Mouse (Mus musculus): ENCODE measurements around the gene Depdc1b. TPM values are rescaled to one million over a fixed set of nuclear protein-coding genes. Genes with fewer than 3 reads are reported as not detected.

Depdc1b gene
- polyA plus RNA-seq, 1 experiment from 2014 or later, result 12.8 TPM

DNA sequence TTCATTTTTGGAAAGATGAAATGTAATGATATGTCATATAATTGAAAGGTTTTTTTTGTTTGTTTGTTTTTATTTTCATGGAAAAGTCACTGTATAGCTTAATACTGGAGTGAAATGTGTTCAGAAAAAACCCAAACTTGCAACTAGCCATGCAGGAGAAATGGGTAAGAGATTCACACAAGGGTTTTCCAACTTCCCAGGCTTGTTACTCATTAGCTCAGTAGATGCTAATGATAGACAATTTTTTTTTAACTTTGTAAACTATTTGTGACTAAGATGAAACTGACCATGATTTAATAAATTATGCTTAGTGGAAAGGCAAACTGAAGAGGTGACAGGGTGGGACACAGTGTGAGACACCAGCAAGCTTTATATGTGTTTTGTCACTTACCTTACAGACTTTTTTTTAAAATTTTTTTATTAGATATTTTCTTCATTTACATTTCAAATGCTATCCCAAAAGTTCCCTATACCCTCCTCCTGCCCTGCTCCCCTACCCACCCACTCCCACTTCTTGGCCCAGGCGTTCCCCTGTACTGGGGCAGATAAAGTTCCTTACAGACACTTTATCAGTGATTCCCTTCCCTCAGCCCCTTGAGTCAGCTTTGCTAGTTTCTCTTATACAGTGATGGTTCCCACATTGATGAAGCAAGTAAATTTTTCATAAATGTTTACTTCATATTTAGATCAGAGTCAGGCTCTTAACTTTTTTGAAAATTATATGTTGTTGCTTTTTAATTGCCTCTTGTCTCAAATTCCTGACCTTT is 102.8 kb downstream of the Depdc1b start:
- no peaks in the 10 kb centered on the region for H3K4me1 ChIP-seq
- H3K27me3 ChIP-seq, result no peaks in the 10 kb centered on the region
- ATAC-seq (ENCODE audit: insufficient number of reproducible peaks, insufficient read depth, low FRiP score, low TSS enrichment), result no peak
- H3K4me3 ChIP-seq, result no peak overlapping the region
- H3K27ac ChIP-seq, result no peak overlapping the region
- H3K4me2 ChIP-seq (replicated peaks), result no peak overlapping the region
- WGBS, result 95% methylated on average over 1 of the region's 1 CpGs
- no peaks in the 10 kb centered on the region for H3K9me3 ChIP-seq
- no peak overlapping the region for H3K9ac ChIP-seq
- no peaks in the 10 kb centered on the region for H3K36me3 ChIP-seq

GRCm38 (mm10) chr13:108426322-108426721 is 110.2 kb downstream of the Depdc1b start:
- Histone ChIP-seq H3K36me3 (no peaks in the 10 kb centered on the region), H3K27me3 (no peaks in the 10 kb centered on the region), H3K4me2 (replicated peaks) (no peak overlapping the region), H3K9ac (no peak overlapping the region), H3K9me3 (no peaks in the 10 kb centered on the region), H3K27ac (no peak overlapping the region), H3K4me1 (no peaks in the 10 kb centered on the region), H3K4me3 (no peak overlapping the region)
- 55% methylated on average over 5 of the region's 5 CpGs for WGBS
- no peak for ATAC-seq (ENCODE audit: insufficient number of reproducible peaks, insufficient read depth, low FRiP score, low TSS enrichment)

- Histone ChIP-seq H3K9me3 (no peaks in the 10 kb centered on the region), H3K27me3 (no peaks in the 10 kb centered on the region), H3K4me1 (no peaks in the 10 kb centered on the region), H3K36me3 (no peaks in the 10 kb centered on the region), H3K4me2 (replicated peaks) (no peak overlapping the region), H3K4me3 (no peak overlapping the region), H3K27ac (no peak overlapping the region), H3K9ac (no peak overlapping the region)
- no peak for ATAC-seq (ENCODE audit: insufficient number of reproducible peaks, insufficient read depth, low FRiP score, low TSS enrichment)
- WGBS, result 75% methylated on average over 6 of the region's 6 CpGs
Observed at GRCm38 (mm10) chr13:108428809-108429208, 112.7 kb downstream of the Depdc1b start.

DNA sequence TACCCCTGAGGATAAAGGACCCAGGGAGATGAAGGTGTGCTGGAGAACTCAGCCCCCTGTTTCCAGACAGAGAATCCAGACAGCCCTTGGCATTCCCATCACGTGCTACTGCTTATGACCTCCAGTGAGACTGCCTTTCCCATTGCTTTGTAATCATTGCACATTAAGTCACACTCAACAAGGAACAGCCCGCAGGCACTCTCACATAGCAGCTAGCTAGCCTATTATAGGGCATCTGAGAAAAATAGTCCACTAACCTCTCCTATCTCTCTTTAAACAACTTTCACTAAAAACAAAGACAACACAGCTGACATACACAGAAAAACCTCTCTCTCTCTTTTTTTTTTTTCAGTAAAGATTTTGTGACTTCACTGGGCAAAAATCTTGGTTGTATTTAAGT is 113.5 kb downstream of the Depdc1b start:
- H3K27me3 ChIP-seq, result no peaks in the 10 kb centered on the region
- H3K4me3 ChIP-seq, result no peak overlapping the region
- no peak overlapping the region for H3K4me2 ChIP-seq (replicated peaks)
- no peak overlapping the region for H3K9ac ChIP-seq
- ATAC-seq (ENCODE audit: insufficient number of reproducible peaks, insufficient read depth, low FRiP score, low TSS enrichment), result no peak
- no peak overlapping the region for H3K27ac ChIP-seq
- H3K9me3 ChIP-seq, result no peaks in the 10 kb centered on the region
- WGBS, result 77% methylated on average over 2 of the region's 2 CpGs
- no peaks in the 10 kb centered on the region for H3K4me1 ChIP-seq
- no peaks in the 10 kb centered on the region for H3K36me3 ChIP-seq

DNA sequence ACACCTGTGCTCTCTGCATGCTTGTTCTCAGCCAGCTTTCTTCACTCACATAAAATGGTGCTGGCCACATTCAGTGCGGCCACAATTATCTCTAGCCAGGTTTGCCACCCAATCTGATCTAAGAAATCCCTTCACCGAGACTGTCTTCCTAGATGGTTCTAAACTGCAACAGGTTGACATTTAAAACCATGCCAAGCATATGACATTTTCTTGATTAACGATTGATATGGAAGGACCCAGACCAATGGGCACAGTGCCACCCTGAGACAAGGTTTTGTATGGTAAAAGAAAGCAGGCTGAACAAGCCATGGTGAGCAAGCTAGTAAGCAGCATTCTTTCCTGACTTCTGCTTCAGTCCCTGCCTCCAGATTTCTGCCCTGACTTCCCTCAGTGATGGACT is 115.6 kb downstream of the Depdc1b start:
- ATAC-seq (ENCODE audit: insufficient number of reproducible peaks, insufficient read depth, low FRiP score, low TSS enrichment), result no peak
- no peak overlapping the region for H3K27ac ChIP-seq
- H3K4me3 ChIP-seq, result no peak overlapping the region
- no peaks in the 10 kb centered on the region for H3K27me3 ChIP-seq
- H3K4me1 ChIP-seq, result no peaks in the 10 kb centered on the region
- H3K9me3 ChIP-seq, result no peaks in the 10 kb centered on the region
- no peak overlapping the region for H3K4me2 ChIP-seq (replicated peaks)
- H3K9ac ChIP-seq, result no peak overlapping the region
- no peaks in the 10 kb centered on the region for H3K36me3 ChIP-seq
- 92% methylated on average over 3 of the region's 3 CpGs for WGBS

GRCm38 (mm10) chr13:108435687-108436086 is 119.6 kb downstream of the Depdc1b start:
- Histone ChIP-seq H3K4me3 (no peak overlapping the region), H3K4me2 (replicated peaks) (no peak overlapping the region), H3K27me3 (no peaks in the 10 kb centered on the region), H3K4me1 (no peaks in the 10 kb centered on the region), H3K9ac (no peak overlapping the region), H3K27ac (no peak overlapping the region), H3K36me3 (no peaks in the 10 kb centered on the region), H3K9me3 (no peaks in the 10 kb centered on the region)
- ATAC-seq (ENCODE audit: insufficient number of reproducible peaks, insufficient read depth, low FRiP score, low TSS enrichment), result no peak

DNA sequence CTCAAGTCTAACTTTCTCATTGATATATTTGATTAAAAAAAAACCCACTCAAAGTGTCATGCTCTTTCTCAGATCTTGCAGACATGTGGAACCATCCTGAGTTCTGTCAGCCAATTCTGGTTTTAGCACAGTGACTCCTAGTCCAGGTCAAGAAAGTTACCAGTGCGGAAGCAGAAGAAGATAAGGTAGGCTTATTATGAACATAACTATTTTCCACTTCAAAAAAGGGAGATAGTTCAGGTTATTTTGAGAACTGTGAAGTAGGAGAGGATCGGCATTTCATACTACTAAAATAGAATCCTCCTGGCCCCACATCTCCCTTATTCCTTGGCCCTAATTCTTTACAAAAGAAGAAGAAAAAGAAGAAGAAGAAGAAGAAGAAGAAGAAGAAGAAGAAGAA is 121.3 kb downstream of the Depdc1b start:
- no peaks in the 10 kb centered on the region for H3K36me3 ChIP-seq
- no peak for ATAC-seq (ENCODE audit: insufficient number of reproducible peaks, insufficient read depth, low FRiP score, low TSS enrichment)
- H3K27me3 ChIP-seq, result no peaks in the 10 kb centered on the region
- 94% methylated on average over 2 of the region's 2 CpGs for WGBS
- H3K9me3 ChIP-seq, result no peaks in the 10 kb centered on the region
- no peak overlapping the region for H3K4me3 ChIP-seq
- H3K9ac ChIP-seq, result no peak overlapping the region
- no peak overlapping the region for H3K4me2 ChIP-seq (replicated peaks)
- H3K27ac ChIP-seq, result no peak overlapping the region
- no peaks in the 10 kb centered on the region for H3K4me1 ChIP-seq

GRCm38 (mm10) chr13:108439012-108439411 is 122.9 kb downstream of the Depdc1b start:
- Histone ChIP-seq H3K9ac (no peak overlapping the region), H3K4me3 (no peak overlapping the region), H3K27me3 (no peaks in the 10 kb centered on the region), H3K4me2 (replicated peaks) (no peak overlapping the region), H3K9me3 (no peaks in the 10 kb centered on the region), H3K27ac (no peak overlapping the region), H3K4me1 (no peaks in the 10 kb centered on the region), H3K36me3 (no peaks in the 10 kb centered on the region)
- ATAC-seq (ENCODE audit: insufficient number of reproducible peaks, insufficient read depth, low FRiP score, low TSS enrichment), result no peak
- 92% methylated on average over 1 of the region's 1 CpGs for WGBS

GRCm38 (mm10) chr13:108448348-108448931 is 132.3 kb downstream of the Depdc1b start:
- H3K4me3 ChIP-seq, result no peak overlapping the region
- H3K4me1 ChIP-seq, result peaks cover 6% of the 10 kb centered on the region; the same call in 1 of the 2 replicates
- H3K36me3 ChIP-seq, result no peaks in the 10 kb centered on the region
- WGBS, result 73% methylated on average over 11 of the region's 11 CpGs
- ATAC-seq (ENCODE audit: insufficient number of reproducible peaks, insufficient read depth, low FRiP score, low TSS enrichment), result no peak
- H3K9ac ChIP-seq, result no peak overlapping the region
- no peak overlapping the region for H3K4me2 ChIP-seq (replicated peaks)
- H3K9me3 ChIP-seq, result no peaks in the 10 kb centered on the region
- H3K27ac ChIP-seq, result no peak overlapping the region
- H3K27me3 ChIP-seq, result no peaks in the 10 kb centered on the region

DNA sequence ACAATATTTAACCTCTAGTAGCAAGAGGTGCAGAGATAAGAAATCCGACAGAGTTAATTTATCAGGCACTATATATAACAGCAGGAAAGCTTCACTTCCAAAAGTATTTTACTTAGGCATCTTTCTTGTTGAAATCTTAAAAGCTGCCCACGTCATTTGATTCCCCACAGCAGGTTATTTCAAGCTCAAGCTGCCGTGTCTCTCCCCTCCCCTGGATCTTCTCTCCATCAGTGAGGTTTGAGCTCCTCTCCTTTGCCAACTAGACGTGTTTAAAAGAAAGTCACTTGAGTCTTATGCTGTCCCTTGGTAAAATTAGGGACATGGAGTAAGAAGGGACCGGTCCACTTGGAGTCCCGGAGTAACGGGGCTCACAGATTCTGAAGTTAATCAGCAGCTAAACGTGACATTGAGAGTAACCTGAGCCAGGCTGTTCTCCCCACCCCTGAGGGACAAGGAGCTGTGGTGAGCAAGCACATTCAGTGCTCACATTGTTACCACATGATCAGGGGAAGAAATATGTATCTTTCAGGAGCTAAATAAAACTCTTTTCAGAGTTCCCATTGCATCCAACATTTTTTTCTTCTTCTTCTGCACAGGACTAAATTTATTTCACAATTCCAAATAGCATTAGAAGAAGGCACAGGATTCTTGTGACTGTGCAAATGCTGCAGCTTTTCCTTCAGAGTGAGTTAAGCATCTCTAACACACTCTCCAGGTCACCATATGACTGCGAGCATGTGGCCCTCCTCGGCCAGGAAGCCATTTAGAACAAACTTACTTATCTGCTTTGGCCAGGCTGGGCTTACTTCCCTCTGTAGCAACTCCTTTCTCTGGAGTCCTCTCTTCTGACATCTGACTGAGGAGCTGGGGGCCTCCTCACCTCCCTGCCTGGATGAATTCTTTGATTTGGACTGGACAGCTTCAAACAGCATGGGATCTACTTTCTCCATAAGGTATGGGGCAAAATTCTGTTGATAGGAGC is 133.3 kb downstream of the Depdc1b start, which contains the start of gene Pde4d:
Gene Pde4d (plus strand): TSS at position 833 of the 982 bp plus-strand sequence.
- Histone ChIP-seq H3K4me3 (no peak within 1 kb of the TSS), H3K4me1 (peaks cover 6% of the 10 kb centered on the region; the same call in 1 of the 2 replicates), H3K9ac (no peak within 1 kb of the TSS), H3K4me2 (replicated peaks) (no peak within 1 kb of the TSS), H3K9me3 (no peaks in the 10 kb centered on the region), H3K36me3 (no peaks in the 10 kb centered on the region), H3K27me3 (no peaks in the 10 kb centered on the region), H3K27ac (no peak within 1 kb of the TSS)
- ATAC-seq (ENCODE audit: insufficient number of reproducible peaks, insufficient read depth, low FRiP score, low TSS enrichment), result no peak
- WGBS, result 21% methylated on average over 10 of the region's 10 CpGs

- Histone ChIP-seq H3K9ac (no peak overlapping the region), H3K27me3 (no peaks in the 10 kb centered on the region), H3K4me1 (peaks cover 6% of the 10 kb centered on the region; the same call in 1 of the 2 replicates), H3K27ac (no peak overlapping the region), H3K9me3 (no peaks in the 10 kb centered on the region), H3K36me3 (no peaks in the 10 kb centered on the region), H3K4me2 (replicated peaks) (no peak overlapping the region), H3K4me3 (no peak overlapping the region)
- 83% methylated on average over 2 of the region's 2 CpGs for WGBS
- no peak for ATAC-seq (ENCODE audit: insufficient number of reproducible peaks, insufficient read depth, low FRiP score, low TSS enrichment)
Observed at GRCm38 (mm10) chr13:108451122-108451521, 135.0 kb downstream of the Depdc1b start.
